Mouse (Mus musculus): ENCODE measurements at regions not wholly inside any gene's neighbourhood (a gene's known extent, or its start where the extent isn't known, plus 50 kb on each side); places are given as distances from the start of the nearest gene placed in this dataset. TPM values are rescaled to one million over a fixed set of nuclear protein-coding genes. Genes with fewer than 3 reads are reported as not detected.

DNA sequence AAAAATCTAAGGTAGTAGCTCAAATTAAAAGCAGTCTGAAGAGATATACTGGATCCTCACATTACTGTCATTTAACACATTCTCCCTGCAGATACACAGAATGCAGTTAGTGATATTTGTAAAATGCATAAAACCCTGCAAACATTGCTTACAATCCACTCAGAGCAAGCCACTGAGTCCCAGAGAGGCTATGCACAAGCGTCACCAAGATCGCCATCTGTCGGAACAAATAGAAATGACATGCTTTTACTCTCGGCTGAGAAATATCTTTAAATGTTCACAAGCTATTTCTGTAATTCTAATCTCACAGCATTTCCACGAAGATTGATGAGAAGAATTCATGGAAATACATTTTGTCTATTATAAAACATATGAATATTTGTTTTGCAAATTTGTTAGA, 139.7 kb upstream of the Steap4 start:
- Histone ChIP-seq H3K4me3 (replicated peaks; ENCODE audit: low read depth, low read length) (no peak overlapping the region), H3K9me3 (replicated peaks; ENCODE audit: low read length) (no peaks in the 10 kb centered on the region), H3K27ac (no peak overlapping the region), H3K36me3 (ENCODE audit: insufficient read depth, low read length) (no peaks in the 10 kb centered on the region), H3K4me2 (ENCODE audit: low read length) (no peak overlapping the region), H3K9ac (ENCODE audit: low read depth, low read length) (no peak overlapping the region), H3K4me1 (replicated peaks; ENCODE audit: insufficient read depth, low read length) (no peaks in the 10 kb centered on the region), H3K27me3 (ENCODE audit: insufficient read depth, low read length) (no peaks in the 10 kb centered on the region)
- WGBS, result 38% methylated on average over 5 of the region's 5 CpGs
- DNase-seq (ENCODE audit: low spot score) (peak; percentile 25), ATAC-seq (replicated peaks; ENCODE audit: low FRiP score, low read depth) (no peak)
- TF ChIP-seq CTCF (IDR thresholded peaks at IDR 0.05; ENCODE audit: low read depth), result peak; percentile 62

DNA sequence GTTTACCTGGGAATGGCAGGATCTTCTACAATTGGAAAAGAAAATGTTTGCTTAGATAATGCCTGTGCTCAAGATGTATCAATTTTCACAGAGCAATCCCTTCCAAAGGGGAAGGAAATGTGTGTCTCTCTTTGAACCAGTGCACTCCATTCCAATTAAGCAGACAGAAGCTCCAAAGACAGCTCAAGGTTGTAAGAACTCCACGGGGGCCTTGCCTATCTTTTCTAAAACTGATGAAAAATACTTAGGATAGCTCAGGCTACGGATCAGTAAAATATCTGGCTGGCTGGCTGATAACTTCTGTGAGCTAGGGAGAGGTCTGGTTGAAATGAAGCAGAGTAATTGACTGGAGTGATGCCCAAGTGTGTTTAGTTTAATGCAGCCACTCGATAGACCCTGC, 138.6 kb upstream of the Steap4 start:
- Histone ChIP-seq H3K4me1 (replicated peaks; ENCODE audit: insufficient read depth, low read length) (no peaks in the 10 kb centered on the region), H3K9me3 (replicated peaks; ENCODE audit: low read length) (no peaks in the 10 kb centered on the region), H3K36me3 (ENCODE audit: insufficient read depth, low read length) (no peaks in the 10 kb centered on the region), H3K27me3 (ENCODE audit: insufficient read depth, low read length) (no peaks in the 10 kb centered on the region), H3K4me3 (replicated peaks; ENCODE audit: low read depth, low read length) (no peak overlapping the region), H3K9ac (ENCODE audit: low read depth, low read length) (no peak overlapping the region), H3K27ac (no peak overlapping the region), H3K4me2 (ENCODE audit: low read length) (no peak overlapping the region)
- TF ChIP-seq CTCF (IDR thresholded peaks at IDR 0.05; ENCODE audit: low read depth), result no peak
- DNase-seq (ENCODE audit: low spot score) (no peak), ATAC-seq (replicated peaks; ENCODE audit: low FRiP score, low read depth) (no peak)
- 67% methylated on average over 3 of the region's 3 CpGs for WGBS

GRCm38 (mm10) chr5:7829618-7830017, 130.6 kb upstream of the Steap4 start:
- no peaks in the 10 kb centered on the region for H3K27me3 ChIP-seq (ENCODE audit: insufficient read depth, low read length)
- no peak for TF ChIP-seq CTCF (IDR thresholded peaks at IDR 0.05; ENCODE audit: low read depth)
- WGBS, result 75% methylated on average over 3 of the region's 3 CpGs
- ATAC-seq (replicated peaks; ENCODE audit: low FRiP score, low read depth) (no peak), DNase-seq (ENCODE audit: low spot score) (no peak)
- H3K4me3 ChIP-seq (replicated peaks; ENCODE audit: low read depth, low read length), result no peak overlapping the region
- no peaks in the 10 kb centered on the region for H3K36me3 ChIP-seq (ENCODE audit: insufficient read depth, low read length)
- no peak overlapping the region for H3K9ac ChIP-seq (ENCODE audit: low read depth, low read length)
- H3K4me2 ChIP-seq (ENCODE audit: low read length), result no peak overlapping the region
- no peaks in the 10 kb centered on the region for H3K4me1 ChIP-seq (replicated peaks; ENCODE audit: insufficient read depth, low read length)
- no peak overlapping the region for H3K27ac ChIP-seq
- H3K9me3 ChIP-seq (replicated peaks; ENCODE audit: low read length), result no peaks in the 10 kb centered on the region

DNA sequence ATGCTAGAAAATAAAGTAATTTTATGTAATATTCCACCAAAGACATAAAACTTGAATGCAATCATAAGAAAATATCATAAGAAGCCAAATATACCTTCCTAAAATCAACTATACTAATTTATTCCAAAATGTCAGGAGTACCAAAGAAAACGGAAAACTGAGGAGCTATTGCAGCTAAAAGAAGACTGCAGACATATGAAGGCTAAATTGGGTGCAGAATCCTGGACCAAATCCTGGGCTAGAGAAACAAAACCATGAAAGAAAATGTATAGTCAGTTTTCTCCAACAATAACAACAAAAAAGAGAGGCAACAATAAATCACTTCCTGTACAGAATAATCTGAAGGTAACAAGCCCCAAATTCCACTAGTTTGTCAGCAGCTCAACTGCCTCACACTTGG, 126.4 kb upstream of the Steap4 start:
- Histone ChIP-seq H3K27ac (no peak overlapping the region), H3K9me3 (replicated peaks; ENCODE audit: low read length) (no peaks in the 10 kb centered on the region), H3K27me3 (ENCODE audit: insufficient read depth, low read length) (no peaks in the 10 kb centered on the region), H3K4me2 (ENCODE audit: low read length) (no peak overlapping the region), H3K4me3 (replicated peaks; ENCODE audit: low read depth, low read length) (no peak overlapping the region), H3K9ac (ENCODE audit: low read depth, low read length) (no peak overlapping the region), H3K4me1 (replicated peaks; ENCODE audit: insufficient read depth, low read length) (no peaks in the 10 kb centered on the region), H3K36me3 (ENCODE audit: insufficient read depth, low read length) (no peaks in the 10 kb centered on the region)
- ATAC-seq (replicated peaks; ENCODE audit: low FRiP score, low read depth), result no peak
- TF ChIP-seq CTCF (IDR thresholded peaks at IDR 0.05; ENCODE audit: low read depth), result no peak
- 58% methylated on average over 1 of the region's 1 CpGs for WGBS
- no peak for DNase-seq (ENCODE audit: low spot score)

GRCm38 (mm10) chr5:7863047-7863446, 97.2 kb upstream of the Steap4 start:
- no peaks in the 10 kb centered on the region for H3K9me3 ChIP-seq (replicated peaks; ENCODE audit: low read length)
- no peak overlapping the region for H3K4me2 ChIP-seq (ENCODE audit: low read length)
- ATAC-seq (replicated peaks; ENCODE audit: low FRiP score, low read depth) (no peak), DNase-seq (ENCODE audit: low spot score) (no peak)
- no peak overlapping the region for H3K4me3 ChIP-seq (replicated peaks; ENCODE audit: low read depth, low read length)
- 79% methylated on average over 2 of the region's 2 CpGs for WGBS
- no peaks in the 10 kb centered on the region for H3K4me1 ChIP-seq (replicated peaks; ENCODE audit: insufficient read depth, low read length)
- TF ChIP-seq CTCF (IDR thresholded peaks at IDR 0.05; ENCODE audit: low read depth), result no peak
- no peak overlapping the region for H3K9ac ChIP-seq (ENCODE audit: low read depth, low read length)
- no peaks in the 10 kb centered on the region for H3K36me3 ChIP-seq (ENCODE audit: insufficient read depth, low read length)
- H3K27me3 ChIP-seq (ENCODE audit: insufficient read depth, low read length), result no peaks in the 10 kb centered on the region
- no peak overlapping the region for H3K27ac ChIP-seq

- no peak; the same call in 1 of the 2 replicates for TF ChIP-seq CTCF (IDR thresholded peaks at IDR 0.05; ENCODE audit: low read depth)
- H3K4me2 ChIP-seq (ENCODE audit: low read length), result no peak overlapping the region
- ATAC-seq (replicated peaks; ENCODE audit: low FRiP score, low read depth) (no peak), DNase-seq (ENCODE audit: low spot score) (no peak)
- H3K4me1 ChIP-seq (replicated peaks; ENCODE audit: insufficient read depth, low read length), result no peaks in the 10 kb centered on the region
- no peaks in the 10 kb centered on the region for H3K27me3 ChIP-seq (ENCODE audit: insufficient read depth, low read length)
- WGBS, result 79% methylated on average over 3 of the region's 3 CpGs
- H3K36me3 ChIP-seq (ENCODE audit: insufficient read depth, low read length), result no peaks in the 10 kb centered on the region
- no peak overlapping the region for H3K27ac ChIP-seq
- no peak overlapping the region for H3K9ac ChIP-seq (ENCODE audit: low read depth, low read length)
- H3K9me3 ChIP-seq (replicated peaks; ENCODE audit: low read length), result no peaks in the 10 kb centered on the region
- no peak overlapping the region for H3K4me3 ChIP-seq (replicated peaks; ENCODE audit: low read depth, low read length)
These were observed 94.1 kb upstream of the Steap4 start for GRCm38 (mm10) chr5:7866041-7866641.

DNA sequence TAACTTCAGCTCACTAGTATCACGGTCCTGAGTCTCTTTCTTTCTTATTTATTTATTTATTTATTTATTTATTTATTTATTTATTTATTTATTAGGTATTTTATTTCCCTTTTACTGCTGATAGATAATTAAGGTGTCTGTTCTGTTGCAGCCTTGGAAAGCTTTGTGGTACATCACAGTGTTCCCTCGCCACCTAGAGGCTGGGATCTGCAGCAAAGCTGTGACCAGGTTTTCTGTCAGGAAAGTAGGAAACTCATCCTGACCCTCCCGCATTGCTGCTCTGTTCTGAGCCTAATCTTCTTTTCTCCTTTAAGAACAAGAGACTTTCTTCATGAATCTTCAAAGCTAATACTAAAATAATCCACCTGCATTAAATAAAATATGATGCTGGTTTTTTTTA, 60.7 kb upstream of the Steap4 start:
- DNase-seq (ENCODE audit: low spot score) (peak; percentile 45), ATAC-seq (replicated peaks; ENCODE audit: low FRiP score, low read depth) (no peak)
- Histone ChIP-seq H3K9ac (ENCODE audit: low read depth, low read length) (no peak overlapping the region), H3K27me3 (ENCODE audit: insufficient read depth, low read length) (no peaks in the 10 kb centered on the region), H3K4me2 (ENCODE audit: low read length) (no peak overlapping the region), H3K4me3 (replicated peaks; ENCODE audit: low read depth, low read length) (no peak overlapping the region), H3K27ac (no peak overlapping the region), H3K36me3 (ENCODE audit: insufficient read depth, low read length) (no peaks in the 10 kb centered on the region), H3K9me3 (replicated peaks; ENCODE audit: low read length) (no peaks in the 10 kb centered on the region), H3K4me1 (replicated peaks; ENCODE audit: insufficient read depth, low read length) (no peaks in the 10 kb centered on the region)
- TF ChIP-seq CTCF (IDR thresholded peaks at IDR 0.05; ENCODE audit: low read depth), result peak; percentile 62
- WGBS, result 66% methylated on average over 3 of the region's 3 CpGs

Small RNAs in the stretch of these regions (microRNA-seq; reads per million reads assigned to microRNA genes)
- gene Gm22196, result not detected
